Mouse (Mus musculus): ENCODE results near the gene Fam13c.
A peak's percentile ranks its signal among the peaks of the same experiment; 100 is the strongest.

The Fam13c gene

DNA sequence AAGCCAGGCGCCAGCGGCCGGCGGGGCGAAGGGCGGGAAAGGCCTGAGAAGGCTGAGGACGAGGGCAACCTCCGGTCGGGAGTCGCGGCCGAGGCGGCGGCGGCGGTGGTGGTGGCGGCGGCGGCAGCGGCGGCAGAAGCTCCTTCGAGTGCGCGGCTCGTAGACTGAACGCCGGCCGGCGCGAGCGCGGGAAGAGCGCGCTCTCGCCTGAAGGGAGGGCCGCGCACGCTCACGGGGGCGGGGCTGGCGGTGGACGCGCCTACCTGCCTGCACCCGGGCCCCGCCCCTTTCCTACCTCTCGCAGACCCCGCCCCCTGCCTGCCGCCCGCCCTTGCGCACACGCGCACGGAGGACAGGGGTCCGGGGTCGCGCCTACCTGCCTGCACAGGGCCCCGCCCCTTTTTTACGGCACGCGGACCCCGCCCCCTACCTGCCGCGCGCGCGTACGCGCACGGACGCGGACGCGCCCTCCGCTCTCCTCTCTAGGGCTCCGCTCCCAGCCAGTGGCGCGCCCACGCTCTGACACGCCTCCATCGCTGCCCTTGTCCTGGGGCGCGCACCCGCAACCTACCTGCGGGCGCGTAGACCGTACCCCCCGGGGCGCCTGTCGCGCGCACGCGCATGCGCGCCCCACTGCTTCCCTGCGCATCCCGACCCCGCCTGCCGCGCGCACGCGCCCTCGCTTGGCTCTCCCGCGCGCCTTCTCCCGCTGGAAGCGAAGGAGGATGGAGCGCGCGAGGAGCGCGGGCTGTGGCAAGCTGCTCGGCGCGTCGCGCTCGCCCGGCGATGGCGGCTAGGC is 159.0 kb downstream of the Fam13c start:
- peak; percentile 90 for DNase-seq (ENCODE audit: low spot score)

- peak; percentile 15 for DNase-seq (ENCODE audit: low spot score)
Observed at GRCm38 (mm10) chr10:70599925-70600305, 159.6 kb downstream of the Fam13c start.

Data from left cerebral cortex, adult 11 months (tissue).